Mouse (Mus musculus) adrenal gland, postnatal 25 days (tissue): Measurements from ENCODE around the gene Dph5. TPM values are rescaled to one million over a fixed set of nuclear protein-coding genes. Genes with fewer than 3 reads are reported as not detected.
"Not testable (repeated sequence)": the region's sequence is repeated elsewhere in the genome, so short reads cannot be mapped to it uniquely, and the experiment has no call there.

Experiments
- DNase-seq: peaks from one replicate; pipeline ENCODE4 v3.0.0; 2021; ENCODE audit warnings: mixed read lengths
- long read RNA-seq: library from polyadenylated mRNA; stranded (forward); transcript quantifications from one replicate; pipeline ENCODE4 v2.0.0, GENCODE M21; 2021
- total RNA-seq: library from RNA; stranded (reverse); gene quantifications from 2 replicates; pipeline ENCODE4 v1.2.3, GENCODE M21; 2021

The Dph5 gene
- 25.6 and 26.7 TPM in 2 replicates for total RNA-seq
- long read RNA-seq, transcript Dph5-201 (8 exons, 1,576 nt): major isoform, 11 of 13 reads
- long read RNA-seq, partial matches to known transcripts: 1 of 13 reads
- long read RNA-seq, other reads (novel, unspliced or antisense): 1 of 13 reads

DNA sequence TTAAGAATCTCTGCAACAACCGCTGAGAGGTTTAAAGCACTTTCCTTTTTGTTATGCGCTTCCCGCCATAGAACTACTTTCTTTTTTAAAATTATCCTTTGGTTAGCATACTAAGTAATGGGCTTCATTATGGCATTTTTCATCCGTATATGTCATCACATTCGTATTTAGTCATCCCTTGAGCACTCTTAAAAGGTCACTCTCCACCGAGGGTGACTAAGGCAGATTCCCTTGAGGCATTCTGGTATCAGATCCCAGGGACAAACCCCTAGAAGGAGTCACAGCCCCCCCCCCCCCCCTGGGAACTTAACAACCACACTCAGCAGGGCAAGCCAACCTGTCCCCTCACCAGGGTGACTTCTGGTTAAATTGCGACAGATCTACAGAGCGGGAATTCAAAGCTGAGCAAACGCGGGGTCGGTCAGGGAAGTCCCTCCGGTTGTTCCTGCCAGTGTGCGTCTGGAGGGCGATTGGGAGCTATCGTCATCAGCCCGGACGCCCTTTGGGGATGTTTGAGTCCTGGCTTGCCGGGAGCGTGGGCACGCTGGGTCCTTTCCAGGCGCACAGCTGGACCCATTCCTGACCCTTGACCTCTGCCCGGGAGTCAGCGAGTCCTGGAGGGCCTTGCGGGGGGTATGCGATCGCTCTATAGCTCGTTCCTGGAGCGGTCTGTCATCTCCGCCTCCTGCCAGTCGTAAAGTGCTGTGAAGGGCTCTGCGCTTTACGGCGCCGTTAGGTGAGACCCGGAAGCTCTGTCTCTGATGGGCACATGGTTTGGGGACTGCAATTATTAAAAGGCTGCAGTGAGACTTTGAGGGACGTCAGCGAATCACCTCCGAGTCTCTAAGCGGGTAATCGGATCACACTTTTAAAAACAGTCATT lies at the start of gene Dph5:
TSS of gene Dph5 (plus strand) at position 411 of the 883 bp plus-strand sequence.
- peak; percentile 82 for DNase-seq

DNA sequence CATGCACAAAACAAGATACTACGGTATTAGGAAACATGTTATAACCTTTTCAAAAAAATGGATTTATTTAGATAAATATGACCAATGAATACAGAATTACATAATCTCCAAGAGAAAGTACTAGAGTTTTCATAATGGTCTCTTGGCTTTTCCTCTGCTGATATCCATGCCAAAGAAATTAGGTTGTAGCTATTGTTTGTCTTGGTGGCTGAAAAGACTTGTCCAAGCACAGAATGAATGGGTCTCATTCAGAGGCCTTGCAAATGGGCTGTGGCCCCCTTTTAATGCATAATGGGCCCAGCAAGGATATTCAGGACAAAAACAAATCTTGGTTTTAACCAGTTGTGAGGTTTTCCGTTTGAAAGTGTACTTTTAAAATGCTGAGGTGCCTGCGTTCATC lies 43.1 kb upstream of the Dph5 start:
- no peak for DNase-seq

DNA sequence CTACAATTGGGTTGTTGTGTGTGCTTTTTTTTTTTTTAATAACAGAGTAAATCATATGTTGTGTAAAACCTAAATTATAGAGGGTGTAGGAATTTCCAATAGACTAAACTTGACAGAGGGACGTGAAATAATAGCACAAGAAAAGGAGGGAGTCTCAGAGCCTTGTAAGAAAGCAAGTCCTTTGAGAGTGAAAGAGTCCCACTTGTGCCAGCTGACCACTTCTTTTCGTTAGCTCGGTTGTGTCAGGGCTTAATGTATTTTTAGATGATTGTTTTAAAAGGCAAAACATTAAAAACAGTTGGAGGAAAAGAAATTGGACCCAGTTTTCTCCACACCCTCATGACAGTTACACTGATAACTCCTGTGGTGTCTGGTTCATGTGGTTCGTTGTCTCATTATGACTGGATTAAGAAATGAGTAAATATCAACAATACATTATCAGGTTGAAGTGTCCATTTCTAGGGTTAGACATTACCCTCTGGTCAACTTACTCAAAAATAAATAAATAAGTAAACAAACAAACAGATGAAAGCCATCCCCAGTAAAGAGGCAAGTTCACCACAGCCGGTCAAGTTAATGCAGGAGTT lies 42.5 kb upstream of the Dph5 start:
- no peak for DNase-seq

DNA sequence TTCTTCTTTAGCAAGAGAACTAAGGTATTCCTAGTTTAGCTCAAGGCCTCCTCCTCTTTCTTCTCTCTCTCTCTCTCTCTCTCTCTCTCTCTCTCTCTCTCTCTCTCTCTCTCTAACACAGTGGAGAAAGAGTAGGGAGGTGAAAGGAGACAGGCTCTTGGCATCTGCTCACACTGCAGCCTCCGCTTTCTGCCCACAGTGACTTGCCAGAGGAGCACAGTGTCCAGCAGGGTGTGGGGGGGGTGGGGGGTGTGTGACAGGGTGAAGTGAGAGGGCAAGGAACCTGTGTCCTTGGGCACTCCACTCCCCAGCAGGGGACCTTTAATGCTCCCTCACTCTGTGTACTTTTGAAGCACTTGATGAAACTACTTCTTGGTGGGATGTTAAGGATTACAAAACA lies 41.9 kb upstream of the Dph5 start:
- DNase-seq: no peak

DNA sequence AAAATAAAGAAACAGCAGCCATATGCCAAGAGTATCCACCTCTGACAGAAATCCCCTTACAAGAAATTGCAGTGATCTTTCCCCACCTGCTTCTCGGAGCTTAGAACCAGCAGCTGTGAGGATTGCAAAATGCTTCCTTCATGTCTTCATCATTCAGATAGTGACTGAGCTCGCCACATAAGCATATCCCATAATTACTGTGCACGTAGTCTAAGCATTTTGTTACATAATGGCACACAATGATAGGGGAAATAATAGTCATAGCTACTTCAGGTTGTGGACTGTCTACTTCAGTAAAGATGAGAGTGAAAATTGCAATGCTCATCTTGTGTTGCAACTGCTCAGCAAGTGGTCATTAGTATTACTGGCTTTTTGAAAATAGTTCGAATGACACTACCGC lies 41.5 kb upstream of the Dph5 start:
- DNase-seq: no peak

DNA sequence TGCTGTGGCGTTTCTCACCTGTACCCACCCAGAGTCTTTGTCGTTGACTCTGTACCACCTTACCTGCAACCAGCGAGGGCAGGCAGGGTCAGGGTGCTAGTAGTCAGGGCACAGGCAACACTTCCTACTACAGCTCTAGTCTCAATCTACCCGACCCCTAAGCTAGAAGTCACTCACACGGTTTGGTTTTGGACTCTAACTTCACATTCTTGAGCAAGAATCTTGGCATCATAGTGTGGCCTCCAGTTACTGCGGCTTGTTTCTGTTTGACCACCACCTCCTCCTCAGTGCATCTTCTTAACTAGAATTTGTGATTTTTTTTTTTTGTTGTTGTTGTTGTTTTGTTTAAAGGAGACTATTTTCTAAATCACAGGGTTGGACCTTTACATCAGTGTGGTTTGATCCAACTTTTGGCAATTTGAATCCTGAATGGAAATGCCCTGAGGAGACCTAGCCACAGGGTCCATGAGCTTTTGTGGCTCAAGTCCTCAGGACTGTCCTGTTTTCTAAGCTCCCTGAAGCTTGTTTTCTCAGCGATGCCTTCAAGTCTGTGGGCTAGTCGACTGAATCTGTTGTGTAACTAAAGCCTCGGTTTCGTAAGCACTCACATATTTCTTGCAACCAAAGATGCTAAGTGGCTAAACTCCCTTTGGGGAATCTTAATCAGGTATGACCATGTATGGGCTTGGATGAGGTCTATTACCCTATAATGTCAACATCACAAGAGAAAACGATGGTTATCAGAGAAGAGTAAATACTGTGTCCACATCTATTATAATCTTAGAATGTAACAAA lies 38.8 kb upstream of the Dph5 start:
- DNase-seq: no peak

DNA sequence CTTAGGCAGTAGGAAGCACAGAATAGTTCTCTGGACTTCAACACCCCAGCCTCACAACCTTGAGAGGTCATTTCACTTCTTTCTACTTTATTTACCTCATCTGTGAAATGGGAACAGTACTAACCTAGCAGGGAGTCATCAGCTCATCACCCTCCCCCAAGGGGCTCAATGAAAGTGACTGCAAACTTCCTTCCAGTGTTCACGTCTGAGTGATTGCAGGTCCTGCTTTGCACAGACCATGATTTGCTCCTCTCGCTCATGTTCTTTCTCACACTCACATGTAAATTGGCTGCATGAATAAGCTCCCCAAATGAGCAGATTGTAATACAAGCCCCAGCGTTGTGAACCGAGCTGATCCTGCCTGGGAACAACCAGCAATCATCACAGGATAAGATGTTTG lies 36.7 kb upstream of the Dph5 start:
- DNase-seq: no peak

DNA sequence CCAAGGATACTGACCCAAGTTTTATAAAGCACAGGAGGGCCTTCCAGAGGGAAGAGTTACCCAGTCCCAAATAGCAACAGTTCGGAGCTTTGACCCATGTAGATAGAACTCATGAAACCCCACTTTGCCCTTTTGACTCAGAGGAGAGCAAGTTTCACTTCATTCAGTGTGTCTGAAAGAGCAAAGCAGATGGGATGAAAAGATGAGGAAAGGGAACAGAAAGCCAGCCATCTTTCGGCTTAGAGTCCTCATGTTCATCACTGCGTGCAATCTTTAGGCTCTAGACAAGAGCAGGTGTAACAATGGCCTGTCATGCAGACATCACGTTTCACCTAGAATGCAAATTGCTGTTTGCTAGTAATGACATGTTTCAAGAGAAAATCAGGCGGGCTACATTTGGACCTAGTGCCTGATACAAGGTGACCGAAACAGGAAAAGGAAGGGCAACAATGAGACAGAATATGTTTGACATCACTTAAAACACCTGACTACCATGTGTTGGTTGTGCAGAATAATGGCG lies 32.9 kb upstream of the Dph5 start:
- no peak for DNase-seq

DNA sequence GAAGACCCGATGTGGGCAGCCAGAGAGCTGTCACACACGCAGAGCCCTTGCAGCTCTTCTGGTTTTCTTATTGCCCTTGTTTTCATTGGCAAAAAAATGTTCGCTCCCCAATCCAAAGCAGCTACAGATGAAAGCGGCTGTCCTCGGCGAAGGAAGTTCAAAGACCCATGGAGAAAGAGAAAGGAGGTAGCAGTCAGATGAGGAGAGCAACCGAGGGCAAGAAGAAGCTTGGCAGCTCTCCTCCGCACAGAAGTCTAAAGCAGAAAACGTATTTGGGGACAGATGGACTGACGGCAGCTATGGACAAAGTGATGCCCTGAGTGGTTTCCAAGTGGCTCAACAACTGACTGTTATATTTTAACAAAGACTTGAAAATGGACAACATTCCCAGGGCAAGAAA lies 32.1 kb upstream of the Dph5 start:
- DNase-seq: no peak

DNA sequence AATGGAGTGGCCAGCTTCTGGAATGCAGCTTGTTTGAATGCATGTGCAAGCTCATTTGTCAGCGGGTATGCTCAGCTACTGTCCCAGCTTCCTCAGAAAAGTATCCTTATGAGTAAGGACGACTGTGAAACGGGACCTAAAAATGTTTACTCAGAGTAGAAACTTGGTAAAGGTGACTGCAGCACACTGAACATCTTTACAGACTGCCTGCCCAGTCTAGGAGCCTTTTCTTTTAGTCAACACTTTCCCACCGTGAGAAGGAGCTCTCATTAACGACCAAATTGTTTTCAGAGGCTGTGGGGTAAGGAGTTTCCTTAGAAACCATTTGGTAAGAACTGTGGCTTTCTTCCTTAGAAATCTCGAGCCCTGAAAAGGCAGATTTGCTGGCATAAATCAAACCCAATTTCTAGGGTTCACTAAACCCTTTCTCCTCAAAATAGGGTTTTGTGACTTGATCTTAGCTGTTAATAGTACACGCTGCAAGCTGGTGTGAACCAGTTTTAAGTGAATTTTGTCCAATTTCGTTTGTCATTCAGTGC lies 31.1 kb upstream of the Dph5 start:
- no peak for DNase-seq

DNA sequence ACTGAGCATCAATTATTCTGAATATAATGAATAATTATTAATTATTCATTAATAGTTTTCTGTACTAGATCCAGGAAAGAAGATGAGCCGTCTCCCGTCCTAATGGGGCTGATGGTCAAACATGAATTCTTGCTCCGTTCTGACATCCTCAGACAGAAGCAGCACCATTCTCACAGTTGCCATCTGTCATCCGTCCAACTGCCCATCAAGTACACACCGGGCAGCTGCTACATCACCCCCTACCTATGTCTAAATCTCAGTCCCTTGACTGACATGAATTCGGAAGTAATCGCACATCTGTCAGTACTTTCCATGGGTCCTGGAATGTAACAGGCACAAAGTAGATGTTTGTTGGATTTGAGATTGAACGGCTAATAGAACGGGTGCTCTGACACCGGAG lies 30.2 kb upstream of the Dph5 start:
- DNase-seq: no peak

DNA sequence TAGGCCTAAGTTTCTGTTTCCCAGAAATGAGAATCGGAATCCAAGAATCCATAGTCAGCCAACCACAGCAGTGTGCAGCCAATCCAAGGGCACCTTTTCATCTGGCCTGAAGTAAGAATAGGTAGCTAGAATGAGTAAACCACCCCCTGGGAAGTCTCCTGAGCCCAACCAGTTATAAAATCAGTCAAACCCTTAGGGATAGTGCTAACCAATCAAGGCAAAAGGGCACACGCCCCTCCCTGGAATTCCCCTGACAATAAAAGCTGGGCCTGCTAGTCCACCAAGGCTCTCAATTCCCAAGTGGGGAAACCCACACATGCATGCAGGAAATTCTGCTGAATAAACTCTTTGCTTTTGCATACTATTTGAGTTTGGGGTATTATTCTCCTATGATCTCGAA lies 28.8 kb upstream of the Dph5 start:
- no peak for DNase-seq

DNA sequence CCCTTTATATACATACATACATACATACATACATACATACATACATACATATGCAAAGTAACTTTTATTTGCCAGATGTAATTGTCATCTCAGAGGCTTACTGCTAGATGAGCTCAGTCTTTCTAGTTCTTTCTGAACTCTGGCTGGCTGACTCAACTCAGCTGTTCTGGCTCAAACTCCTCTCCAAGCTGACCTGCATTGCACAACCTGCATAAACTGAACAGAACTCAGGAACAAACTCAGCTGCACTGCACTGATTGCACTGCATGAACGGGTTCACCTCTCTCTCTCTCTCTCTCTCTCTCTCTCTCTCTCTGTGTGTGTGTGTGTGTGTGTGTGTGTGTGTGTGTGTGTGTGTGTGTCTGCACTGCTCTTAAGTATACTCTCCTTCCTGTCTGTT lies 26.9 kb upstream of the Dph5 start:
- not testable (repeated sequence) for DNase-seq

DNA sequence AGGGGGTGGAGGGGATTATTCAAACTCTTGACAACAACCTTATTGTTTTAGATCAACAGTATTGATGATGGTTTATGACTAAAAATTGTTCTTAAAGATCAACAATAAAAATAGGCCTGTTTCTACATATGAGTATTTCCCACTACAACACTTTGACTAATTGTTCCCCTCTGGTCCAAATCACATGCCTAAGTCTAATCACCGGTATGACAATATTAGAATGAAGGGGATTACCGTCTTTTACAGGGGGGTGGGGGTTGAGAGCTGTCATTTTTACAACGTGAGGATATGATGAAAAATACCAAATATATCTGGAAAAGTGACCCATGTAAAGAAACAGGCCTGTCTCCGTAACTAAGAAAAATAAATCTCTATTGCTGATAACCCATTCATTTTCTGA lies 24.1 kb upstream of the Dph5 start:
- DNase-seq: no peak

DNA sequence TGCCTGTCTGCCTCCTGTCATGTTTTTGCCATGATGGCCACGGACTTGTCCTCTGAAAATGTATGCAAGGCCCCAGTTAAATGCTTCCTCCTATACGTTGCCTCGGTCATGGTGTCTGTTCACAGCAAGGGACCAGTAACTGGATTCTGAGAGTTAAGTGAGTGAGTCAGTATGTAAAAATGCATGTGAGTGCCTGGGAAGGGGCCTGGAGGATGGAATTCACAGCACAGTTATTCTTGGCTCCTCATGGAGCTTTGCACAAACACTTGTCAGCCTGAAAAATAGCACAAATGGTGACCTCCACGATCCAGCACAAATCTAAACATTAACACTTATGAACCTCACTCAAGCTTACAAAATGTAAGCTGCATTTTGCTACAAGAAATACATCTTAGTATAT lies 20.5 kb upstream of the Dph5 start:
- DNase-seq: no peak

DNA sequence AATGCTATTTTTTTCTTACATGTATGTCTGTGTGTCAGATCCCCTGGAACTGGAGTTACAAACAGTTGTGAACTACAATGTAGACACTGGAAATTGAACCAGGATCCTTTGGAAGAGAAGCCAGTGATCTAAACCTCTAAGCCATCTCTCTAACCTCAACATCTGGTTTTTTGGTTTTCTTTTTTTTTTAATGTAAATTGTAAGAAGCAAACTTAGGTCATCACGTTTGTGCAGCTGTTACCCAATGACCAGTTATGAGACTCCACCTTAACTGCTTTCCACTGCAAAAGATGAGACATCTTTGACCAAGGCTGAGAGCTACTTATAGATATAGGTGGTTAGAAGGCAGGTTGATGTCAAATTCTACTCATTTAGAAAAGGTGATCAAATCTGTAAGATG lies 19.7 kb upstream of the Dph5 start:
- DNase-seq: no peak

DNA sequence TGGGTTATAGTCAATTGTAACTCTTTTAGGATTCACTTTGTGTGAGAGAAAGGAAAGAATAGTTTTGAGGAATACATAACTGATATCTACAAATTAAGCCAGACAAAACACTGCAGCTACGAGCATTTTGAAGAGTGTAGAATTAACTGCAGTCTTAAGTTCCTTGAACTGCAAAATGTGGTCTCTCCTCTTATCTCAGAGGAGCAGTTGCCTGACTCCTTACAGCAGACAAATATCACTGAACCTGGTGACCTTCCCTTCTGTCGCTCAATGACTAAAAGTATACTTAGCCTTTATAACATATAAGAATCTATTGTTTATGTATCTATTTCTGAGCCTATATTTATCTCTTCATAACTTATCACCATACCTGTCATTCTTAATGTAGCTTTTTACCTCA lies 18.3 kb upstream of the Dph5 start:
- DNase-seq: no peak

DNA sequence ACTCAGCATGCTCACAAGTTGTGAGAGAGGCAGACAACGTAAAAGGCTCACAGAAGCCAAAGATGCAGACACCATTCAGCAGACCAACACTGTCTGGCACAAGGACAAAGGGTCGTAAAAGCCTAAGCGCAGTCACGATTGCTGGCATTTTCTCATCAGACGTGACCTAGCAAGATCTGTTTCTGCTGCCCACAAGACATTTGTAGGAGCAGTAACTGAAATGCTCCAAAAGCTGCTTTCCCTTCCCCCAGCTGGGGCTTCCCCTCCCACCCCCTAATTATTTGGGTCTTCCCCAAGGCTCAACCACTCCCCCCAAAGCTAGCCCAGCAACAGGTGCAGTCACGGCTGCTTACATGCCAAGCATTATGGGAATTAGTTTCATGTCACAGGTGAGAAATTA lies 12.1 kb upstream of the Dph5 start:
- no peak for DNase-seq

DNA sequence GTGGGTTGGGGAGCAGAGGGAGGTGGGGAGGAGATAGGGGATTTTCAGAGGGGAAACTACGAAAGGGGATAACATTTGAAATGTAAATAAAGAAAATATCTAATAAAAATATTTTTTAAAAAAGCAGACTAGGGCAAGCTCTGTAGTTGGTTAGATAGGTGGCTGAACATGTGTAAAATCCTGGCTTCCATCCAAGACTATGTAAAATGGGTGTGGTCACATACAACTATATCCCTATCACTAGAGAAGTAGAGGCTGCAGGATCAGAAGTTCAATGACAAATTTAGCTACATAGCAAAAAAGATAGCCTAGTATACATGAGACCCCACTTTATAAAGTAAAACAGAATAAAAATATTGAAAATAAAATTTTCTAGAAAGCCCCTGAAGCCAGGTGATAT lies 10.5 kb upstream of the Dph5 start:
- DNase-seq: no peak

DNA sequence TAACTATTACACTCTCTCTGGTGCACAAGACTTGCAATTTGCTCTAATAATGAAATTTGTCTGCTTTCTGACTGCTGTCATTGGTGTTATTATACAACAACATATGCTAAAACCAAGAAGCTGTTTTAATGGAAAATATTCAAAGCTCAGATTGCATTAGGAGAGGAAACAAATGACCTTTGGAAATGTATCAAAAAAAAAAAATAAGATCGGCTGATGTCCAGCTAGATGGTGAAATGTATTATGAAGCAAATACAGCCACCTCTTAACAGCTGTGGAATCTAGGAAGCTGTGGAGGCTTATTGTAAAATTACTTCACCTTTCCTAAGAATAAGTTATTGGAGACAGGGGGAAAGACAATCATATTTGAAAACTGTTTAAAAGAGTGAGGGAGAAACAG lies 3.6 kb upstream of the Dph5 start:
- no peak for DNase-seq

DNA sequence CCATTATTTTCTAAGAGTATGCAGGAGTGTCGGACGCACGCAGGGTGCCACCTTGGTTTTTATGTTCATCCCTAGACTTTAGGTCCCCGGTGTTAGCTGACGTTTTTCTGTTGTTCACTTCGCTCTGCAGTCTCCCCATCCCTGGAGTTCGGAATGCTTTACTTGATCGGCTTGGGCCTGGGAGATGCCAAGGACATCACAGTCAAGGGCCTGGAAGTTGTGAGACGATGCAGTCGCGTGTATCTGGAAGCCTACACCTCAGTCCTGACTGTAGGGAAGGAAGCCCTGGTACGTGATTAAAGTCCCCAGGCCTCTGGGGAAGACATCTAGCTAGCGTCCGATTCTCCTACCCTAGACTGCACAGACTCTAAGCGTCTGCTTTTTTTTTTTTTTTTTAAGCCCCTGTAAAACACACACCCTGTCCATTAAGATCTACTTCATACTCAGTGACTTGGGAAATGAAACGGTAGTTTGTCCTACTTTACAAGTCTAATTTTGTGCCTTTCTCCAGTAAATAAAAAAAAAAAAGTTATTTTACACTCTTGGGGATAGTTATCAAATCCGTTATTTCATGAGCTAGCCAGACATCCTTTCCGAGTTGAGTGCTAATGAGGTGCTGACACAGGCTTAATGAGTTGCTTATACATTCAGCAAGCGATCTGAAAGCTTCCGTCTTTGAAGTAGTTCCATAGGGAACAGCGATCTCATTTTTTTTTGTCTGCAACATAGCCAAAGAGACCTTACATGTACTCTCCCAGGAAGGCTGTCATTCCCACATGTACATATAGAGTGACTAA lies 871 bp downstream of the Dph5 start:
- DNase-seq: peak; percentile 10

DNA sequence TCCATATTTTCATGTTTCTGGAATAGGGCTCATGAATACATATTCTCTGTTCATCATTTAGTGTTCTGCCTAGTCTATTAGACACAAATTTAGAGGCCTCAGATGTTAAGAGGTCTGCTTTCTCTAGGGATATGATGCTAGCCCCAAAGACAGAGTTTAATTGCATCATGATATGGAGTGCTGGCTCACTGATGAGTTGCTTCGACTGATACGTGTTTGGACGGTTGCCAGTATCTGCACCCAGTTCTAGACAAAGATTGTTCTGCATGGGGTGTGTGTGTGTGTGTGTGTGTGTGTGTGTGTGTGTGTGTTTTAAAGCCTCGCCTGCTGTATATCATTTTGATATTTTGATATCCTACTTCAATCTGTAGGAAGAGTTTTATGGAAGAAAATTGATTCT lies 4.7 kb downstream of the Dph5 start:
- DNase-seq: no peak
